Comparison of ENCODE assay signal across 8 mouse cellular contexts in genomic region chr13:110563967-110564366, GRCm38 (mm10).
DNase-seq lines count a peak whose midpoint lies in the region; ATAC-seq lines count a peak whose summit lies in the region.

No protein-coding gene starts in this region.

- H3K27ac ChIP-seq in brown adipose tissue, adult 24 weeks (replicated peaks; ENCODE audit: low read depth, low read length): peak overlapping the region; percentile 91

- DNase-seq in kidney, postnatal 36 days: peak; percentile 39 to 69
- no peak for DNase-seq in right cerebral cortex, postnatal 10 days (ENCODE audit: low spot score in 2 of 2)
- DNase-seq in adipocyte (ENCODE audit: low spot score): no peak
- DNase-seq in urinary bladder, adult 2 months (ENCODE audit: low spot score): no peak

- H3K4me1 ChIP-seq in brown adipose tissue, adult 24 weeks (ENCODE audit: control insufficient read depth, insufficient read depth, insufficient read length, low read length): peaks cover 10% of the 10 kb centered on the region

- peak; percentile 97 for ATAC-seq in CD4-positive, CD25-positive, alpha-beta regulatory T cell, adult 4 months
- peak; percentile 69 for ATAC-seq in monocyte, adult 5-6 weeks (replicated peaks; ENCODE audit: insufficient number of reproducible peaks, low FRiP score, low TSS enrichment, poor library complexity, severe bottlenecking)
- no peak for ATAC-seq in granulocyte monocyte progenitor cell, adult 5-6 weeks (replicated peaks; ENCODE audit: poor library complexity, severe bottlenecking)

- no peak overlapping the region for H3K4me3 ChIP-seq in brown adipose tissue, adult 24 weeks (ENCODE audit: insufficient read depth, low read depth, low read length)

Comparison
In these comparisons a context has a peak if more than half of its experiments do, and no peak if none do; other contexts are left out.
1. DNase-seq: peak in kidney, postnatal 36 days (2 of 2); none in right cerebral cortex, postnatal 10 days (0 of 2), adipocyte (single experiment) and urinary bladder, adult 2 months (single experiment).